Mouse (Mus musculus) kidney, embryonic 14.5 days (tissue): ENCODE measurements around the gene Nceh1. TPM values are rescaled to one million over a fixed set of nuclear protein-coding genes. Genes with fewer than 3 reads are reported as not detected.

ENCODE experiments used
- ATAC-seq: fragments of 200-750 bp; cut with Nextera tagmentation; 2 replicates; pipeline ENCODE4 v1.8.0; 2017; ENCODE audit warnings: moderate number of reproducible peaks, mild to moderate bottlenecking, moderate TSS enrichment, moderate library complexity; ENCODE audit not compliant: low FRiP score, low TSS enrichment
- H3K27ac ChIP-seq: fragments of 300-500 bp; sonication (generic); 2 replicates; pipeline ENCODE4 v1.5.1; 2014; ENCODE audit warnings: low read depth, mild to moderate bottlenecking, low read length, moderate library complexity, mixed read lengths
- H3K27me3 ChIP-seq: fragments of 300-500 bp; sonication (generic); 2 replicates; pipeline ENCODE4 v1.6.1; 2014; ENCODE audit warnings: mild to moderate bottlenecking, low read length; ENCODE audit not compliant: control insufficient read depth, insufficient read depth
- H3K36me3 ChIP-seq: fragments of 300-500 bp; sonication (generic); 2 replicates; pipeline ENCODE4 v1.6.1; 2014; ENCODE audit warnings: low read length, mixed read lengths; ENCODE audit not compliant: control insufficient read depth, insufficient read depth
- H3K4me1 ChIP-seq: fragments of 300-500 bp; sonication (generic); 2 replicates; pipeline ENCODE4 v1.6.1; 2014; ENCODE audit warnings: low read length, mixed read lengths; ENCODE audit not compliant: control insufficient read depth, insufficient read depth
- H3K4me2 ChIP-seq: fragments of 300-500 bp; sonication (generic); replicated peaks from 2 replicates; pipeline ENCODE4 v1.6.1; 2014; ENCODE audit warnings: low read depth, mild to moderate bottlenecking, low read length
- H3K4me3 ChIP-seq: fragments of 300-500 bp; sonication (generic); 2 replicates; pipeline ENCODE4 v1.5.1; 2014; ENCODE audit warnings: mild to moderate bottlenecking, low read length
- H3K9ac ChIP-seq: fragments of 300-500 bp; sonication (generic); 2 replicates; pipeline ENCODE4 v1.6.1; 2014; ENCODE audit warnings: low read depth, mild to moderate bottlenecking, low read length, moderate library complexity
- H3K9me3 ChIP-seq: fragments of 300-500 bp; sonication (generic); 2 replicates; pipeline ENCODE4 v1.6.1; 2016; ENCODE audit warnings: low read length; ENCODE audit not compliant: control insufficient read depth
- WGBS: fragments of 180-500 bp; shearing (Covaris S2); extraction: QIAGEN DNeasy Blood & Tissue Kit; methylation state at CpG from one replicate; pipeline ENCODE4 v1.1.7; 2014; 5-methylcytosine and 5-hydroxymethylcytosine counted together
- polyA plus RNA-seq: library from polyadenylated mRNA; unstranded; fragments of >200 nt; fragmentation: Nextera tagmentation; extraction: Ambion mirVana; gene quantifications from 2 replicates; pipeline ENCODE4 v1.2.1, GENCODE M21; 2014

Nceh1 gene
- polyA plus RNA-seq, 1 experiment from 2014 or later = 9.3 TPM

GRCm38 (mm10) chr3:27188386-27188785 is 5.6 kb downstream of the Nceh1 start:
- 31% methylated on average over 1 of the region's 1 CpGs for WGBS
- H3K9ac ChIP-seq = no peak overlapping the region

GRCm38 (mm10) chr3:27189320-27190261 is 6.8 kb downstream of the Nceh1 start:
- ATAC-seq = no peak
- Histone ChIP-seq H3K27ac (no peak overlapping the region), H3K9ac (no peak overlapping the region)

More at GRCm38 (mm10) chr3:27188386-27188785, 5.6 kb downstream of the Nceh1 start:
- no peak overlapping the region for H3K27ac ChIP-seq
- H3K4me2 ChIP-seq = no peak overlapping the region
- no peaks in the 10 kb centered on the region for H3K9me3 ChIP-seq
- no peak for ATAC-seq
- no peaks in the 10 kb centered on the region for H3K36me3 ChIP-seq
- no peak overlapping the region for H3K4me3 ChIP-seq
- H3K27me3 ChIP-seq = no peaks in the 10 kb centered on the region
- peaks cover 3% of the 10 kb centered on the region; the same call in 1 of the 2 replicates for H3K4me1 ChIP-seq

GRCm38 (mm10) chr3:27190865-27191264 is 8.1 kb downstream of the Nceh1 start:
- Histone ChIP-seq H3K4me1 (peaks cover 9% of the 10 kb centered on the region; the same call in 1 of the 2 replicates), H3K27me3 (no peaks in the 10 kb centered on the region), H3K4me3 (no peak overlapping the region), H3K9ac (no peak overlapping the region), H3K9me3 (no peaks in the 10 kb centered on the region), H3K27ac (no peak overlapping the region), H3K4me2 (no peak overlapping the region), H3K36me3 (no peaks in the 10 kb centered on the region)
- ATAC-seq = no peak
- 89% methylated on average over 4 of the region's 4 CpGs for WGBS

More at GRCm38 (mm10) chr3:27189320-27190261, 6.8 kb downstream of the Nceh1 start:
- Histone ChIP-seq H3K27me3 (no peaks in the 10 kb centered on the region), H3K4me3 (no peak overlapping the region), H3K36me3 (no peaks in the 10 kb centered on the region), H3K9me3 (no peaks in the 10 kb centered on the region), H3K4me2 (no peak overlapping the region), H3K4me1 (peaks cover 9% of the 10 kb centered on the region; the same call in 1 of the 2 replicates)
- WGBS = 72% methylated on average over 14 of the region's 14 CpGs

- Histone ChIP-seq H3K27me3 (no peaks in the 10 kb centered on the region), H3K9ac (no peak overlapping the region), H3K9me3 (no peaks in the 10 kb centered on the region), H3K4me2 (no peak overlapping the region), H3K27ac (no peak overlapping the region), H3K36me3 (no peaks in the 10 kb centered on the region), H3K4me3 (no peak overlapping the region), H3K4me1 (peaks cover 9% of the 10 kb centered on the region; the same call in 1 of the 2 replicates)
- WGBS = 86% methylated on average over 6 of the region's 6 CpGs
- no peak for ATAC-seq
Observed at GRCm38 (mm10) chr3:27191856-27192255, 9.1 kb downstream of the Nceh1 start.

GRCm38 (mm10) chr3:27193844-27194317 is 11.1 kb downstream of the Nceh1 start:
- no peaks in the 10 kb centered on the region for H3K27me3 ChIP-seq
- 23% methylated on average over 6 of the region's 6 CpGs for WGBS
- H3K4me2 ChIP-seq = no peak overlapping the region
- peaks cover 9% of the 10 kb centered on the region; the same call in 1 of the 2 replicates for H3K4me1 ChIP-seq
- peak overlapping the region; percentile 25; the same call in 1 of the 2 replicates for H3K27ac ChIP-seq
- H3K9me3 ChIP-seq = no peaks in the 10 kb centered on the region
- H3K9ac ChIP-seq = no peak overlapping the region
- no peaks in the 10 kb centered on the region for H3K36me3 ChIP-seq
- no peak; the same call in 1 of the 2 replicates for ATAC-seq
- no peak overlapping the region for H3K4me3 ChIP-seq

GRCm38 (mm10) chr3:27195153-27195552 is 12.4 kb downstream of the Nceh1 start:
- Histone ChIP-seq H3K9me3 (no peaks in the 10 kb centered on the region), H3K4me3 (no peak overlapping the region), H3K36me3 (no peaks in the 10 kb centered on the region), H3K4me1 (peaks cover 9% of the 10 kb centered on the region; the same call in 1 of the 2 replicates), H3K4me2 (no peak overlapping the region), H3K27me3 (no peaks in the 10 kb centered on the region), H3K9ac (no peak overlapping the region), H3K27ac (no peak overlapping the region)
- ATAC-seq = no peak
- WGBS = 73% methylated on average over 4 of the region's 4 CpGs

GRCm38 (mm10) chr3:27195573-27196227 is 12.9 kb downstream of the Nceh1 start:
- peaks cover 9% of the 10 kb centered on the region; the same call in 1 of the 2 replicates for H3K4me1 ChIP-seq
- H3K9me3 ChIP-seq = no peaks in the 10 kb centered on the region
- no peak overlapping the region for H3K4me3 ChIP-seq
- no peak overlapping the region for H3K4me2 ChIP-seq
- H3K27me3 ChIP-seq = no peaks in the 10 kb centered on the region
- peak; percentile 11; the same call in 1 of the 2 replicates for ATAC-seq
- H3K27ac ChIP-seq = no peak overlapping the region
- no peaks in the 10 kb centered on the region for H3K36me3 ChIP-seq
- H3K9ac ChIP-seq = no peak overlapping the region
- 91% methylated on average over 8 of the region's 8 CpGs for WGBS

GRCm38 (mm10) chr3:27196529-27196928 is 13.8 kb downstream of the Nceh1 start:
- H3K4me2 ChIP-seq = no peak overlapping the region
- no peaks in the 10 kb centered on the region for H3K9me3 ChIP-seq
- H3K4me3 ChIP-seq = no peak overlapping the region
- no peaks in the 10 kb centered on the region for H3K27me3 ChIP-seq
- 79% methylated on average over 1 of the region's 1 CpGs for WGBS
- no peak overlapping the region for H3K9ac ChIP-seq
- no peaks in the 10 kb centered on the region for H3K36me3 ChIP-seq
- H3K27ac ChIP-seq = no peak overlapping the region
- no peak for ATAC-seq
- H3K4me1 ChIP-seq = peaks cover 9% of the 10 kb centered on the region; the same call in 1 of the 2 replicates
